Mouse (Mus musculus): ENCODE data around the gene Zfp277. TPM values are rescaled to one million over a fixed set of nuclear protein-coding genes. Genes with fewer than 3 reads are reported as not detected.

Zfp277 gene
- polyA plus RNA-seq (2014; fragmentation: Illumina TruSeq; extraction: RNeasy Lipid Tissue Mini Kit (QIAGEN cat#74804); ENCODE audit: low read depth, low replicate concordance), result 18.9 TPM

DNA sequence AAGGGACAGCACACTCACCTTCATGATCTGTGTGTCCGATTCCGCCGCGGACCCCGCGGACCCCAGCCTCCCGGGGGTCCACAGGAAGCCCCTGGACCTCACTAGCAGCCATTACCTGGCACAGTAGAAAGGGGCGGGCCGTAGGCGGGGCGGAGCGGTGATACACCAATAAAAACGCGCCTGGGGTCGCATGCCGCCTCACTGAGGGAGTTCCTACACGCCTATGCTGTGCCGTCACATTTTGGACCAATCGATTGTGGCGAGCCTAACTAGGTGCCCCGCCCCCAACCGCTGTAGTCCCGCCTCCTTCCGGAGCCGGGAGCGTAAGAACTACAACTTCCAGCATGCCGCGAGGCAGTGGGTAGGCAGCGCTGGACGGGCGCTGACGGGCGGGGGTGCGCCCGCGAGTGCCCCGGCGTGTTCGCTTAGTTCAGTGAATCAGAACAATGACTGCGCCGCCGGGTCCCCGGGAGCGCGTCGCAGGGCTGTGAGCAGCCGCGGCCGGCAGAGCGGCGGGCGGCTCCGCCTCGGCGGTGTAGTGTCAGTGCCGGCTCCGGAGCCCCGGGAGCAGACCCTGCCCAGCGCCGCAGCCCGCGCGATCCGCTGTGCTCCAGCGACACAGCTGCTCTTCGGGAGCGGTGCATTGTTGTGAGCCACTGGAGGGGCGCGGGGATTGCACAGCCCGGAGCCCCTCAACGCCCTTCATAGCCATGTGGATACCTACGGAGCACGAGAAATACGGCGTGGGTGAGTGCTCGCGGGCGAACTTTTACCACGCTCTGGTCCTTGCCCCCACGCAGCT is at the start of gene Zfp277, which contains the start of gene Dock4:
Gene Zfp277, minus strand, starts transcription at position 255 of the 802 bp plus-strand sequence.
Gene Dock4, plus strand, starts transcription at position 305 of the 802 bp plus-strand sequence.

Other genes starting within 250 kb of the Zfp277 start
- not detected for gene Lsmem1, start 246.4 kb downstream of the Zfp277 start, polyA plus RNA-seq (2014; fragmentation: Illumina TruSeq; extraction: RNeasy Lipid Tissue Mini Kit (QIAGEN cat#74804); ENCODE audit: low read depth, low replicate concordance)
- gene Ifrd1, start 197.4 kb downstream of the Zfp277 start, polyA plus RNA-seq (2014; fragmentation: Illumina TruSeq; extraction: RNeasy Lipid Tissue Mini Kit (QIAGEN cat#74804); ENCODE audit: low read depth, low replicate concordance), result 79.5 TPM
- 5.6 TPM for gene Dock4, start 50 bp upstream of the Zfp277 start, polyA plus RNA-seq (2014; fragmentation: Illumina TruSeq; extraction: RNeasy Lipid Tissue Mini Kit (QIAGEN cat#74804); ENCODE audit: low read depth, low replicate concordance)